Mouse (Mus musculus) CD4-positive, CD25-positive, alpha-beta regulatory T cell, adult 2 months (primary cell): ENCODE measurements at regions not wholly inside any gene's neighbourhood (a gene's known extent, or its start where the extent isn't known, plus 50 kb on each side); places are given as distances from the start of the nearest gene placed in this dataset.
"Not testable (repeated sequence)": the region's sequence is repeated elsewhere in the genome, so short reads cannot be mapped to it uniquely, and the experiment has no call there.

Experiments used
- DNase-seq: peaks from one replicate; pipeline ENCODE4 v3.0.0-alpha.2; 2012; ENCODE audit warnings: low read depth, low spot score

- no peak for DNase-seq
These were observed 190.6 kb upstream of the Tmc3 start for GRCm38 (mm10) chr7:83394156-83394555.

- DNase-seq: no peak
These were observed 185.1 kb upstream of the Tmc3 start for GRCm38 (mm10) chr7:83399668-83400067.

GRCm38 (mm10) chr7:83401001-83401400, 183.7 kb upstream of the Tmc3 start:
- DNase-seq: no peak

- not testable (repeated sequence) for DNase-seq
These were observed 172.0 kb upstream of the Tmc3 start for GRCm38 (mm10) chr7:83412745-83413144.

GRCm38 (mm10) chr7:83429929-83430556, 154.7 kb upstream of the Tmc3 start:
- DNase-seq: no peak

GRCm38 (mm10) chr7:83431094-83431493, 153.6 kb upstream of the Tmc3 start:
- no peak for DNase-seq

GRCm38 (mm10) chr7:83432843-83433242, 151.9 kb upstream of the Tmc3 start:
- DNase-seq: no peak

GRCm38 (mm10) chr7:83433959-83434715, 150.6 kb upstream of the Tmc3 start:
- no peak for DNase-seq

GRCm38 (mm10) chr7:83438538-83439393, 146.0 kb upstream of the Tmc3 start:
- DNase-seq: no peak

GRCm38 (mm10) chr7:83443596-83444278, 141.0 kb upstream of the Tmc3 start:
- no peak for DNase-seq

- no peak for DNase-seq
These were observed 140.5 kb upstream of the Tmc3 start for GRCm38 (mm10) chr7:83444279-83444615.

- DNase-seq: no peak
These were observed 139.4 kb upstream of the Tmc3 start for GRCm38 (mm10) chr7:83445181-83445926.

- no peak for DNase-seq
These were observed 134.4 kb upstream of the Tmc3 start for GRCm38 (mm10) chr7:83450346-83450745.

GRCm38 (mm10) chr7:83452309-83452708, 132.4 kb upstream of the Tmc3 start:
- no peak for DNase-seq

GRCm38 (mm10) chr7:83459520-83459919, 125.2 kb upstream of the Tmc3 start:
- DNase-seq: no peak

GRCm38 (mm10) chr7:83467006-83467405, 117.7 kb upstream of the Tmc3 start:
- no peak for DNase-seq

- not testable (repeated sequence) for DNase-seq
These were observed 114.9 kb upstream of the Tmc3 start for GRCm38 (mm10) chr7:83469856-83470255.

- no peak for DNase-seq
These were observed 113.6 kb upstream of the Tmc3 start for GRCm38 (mm10) chr7:83471111-83471510.

- no peak for DNase-seq
These were observed 110.3 kb upstream of the Tmc3 start for GRCm38 (mm10) chr7:83474471-83474870.

- DNase-seq: no peak
These were observed 109.7 kb upstream of the Tmc3 start for GRCm38 (mm10) chr7:83474986-83475385.
